Mouse (Mus musculus) adrenal gland, adult 2 months (tissue): ENCODE measurements around the gene Kcnc4. TPM values are rescaled to one million over a fixed set of nuclear protein-coding genes. Genes with fewer than 3 reads are reported as not detected.

ENCODE experiments used
- DNase-seq: peaks from one replicate; pipeline ENCODE4 v3.0.0; 2021
- long read RNA-seq: library from polyadenylated mRNA; stranded (forward); transcript quantifications from one replicate; pipeline ENCODE4 v2.0.0, GENCODE M21; 2021
- polyA plus RNA-seq: library from polyadenylated mRNA; depleted of rRNA; stranded (reverse); fragments of >200 nt; gene quantifications from 2 replicates; pipeline ENCODE4 v1.2.3, GENCODE M21; 2012; rRNA removed
- total RNA-seq, 2 experiments: library from RNA; stranded (reverse); gene quantifications; 2 replicates each; pipeline ENCODE4 v1.2.3; 2021

The Kcnc4 gene
- total RNA-seq (10 to 100 TPM in 1 of 2 experiments, 1 to 10 TPM in 1; 7.4 to 13.6 TPM), polyA plus RNA-seq (8.6 and 10.0 TPM in 2 replicates)
- long read RNA-seq, partial matches to known transcripts: 3 of 11 reads
- long read RNA-seq, other reads (novel, unspliced or antisense): 5 of 11 reads

DNA sequence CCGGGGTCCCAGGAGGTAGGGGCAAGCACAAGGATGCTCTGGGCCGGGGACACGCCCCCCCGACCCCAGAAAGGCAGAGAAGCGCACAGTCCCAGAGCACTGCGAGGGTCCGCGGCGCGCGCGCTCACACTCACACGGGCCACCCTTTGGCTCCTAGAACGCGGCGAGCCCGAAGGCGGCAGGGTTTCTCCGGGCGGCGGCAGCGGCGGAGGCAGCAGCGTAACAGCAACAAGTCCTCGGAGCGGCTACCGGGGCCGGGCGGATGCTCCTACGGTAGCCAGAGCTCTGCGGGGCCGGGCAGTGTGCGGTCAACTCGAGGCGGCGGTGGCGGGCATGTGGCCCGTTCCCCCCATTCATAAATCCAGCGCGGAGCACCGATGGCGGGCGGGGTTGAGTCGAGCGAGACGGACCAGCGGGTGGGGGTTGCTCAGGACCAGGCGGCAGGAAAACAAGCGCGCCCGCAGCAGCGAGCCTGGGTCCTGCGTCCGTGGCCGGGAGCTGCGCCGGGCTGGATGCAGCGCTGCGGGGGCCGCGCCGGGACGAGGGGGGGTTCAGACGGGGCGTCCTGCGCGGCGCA is at the start of gene Kcnc4:
TSS of gene Kcnc4 (minus strand) at position 357 of the 577 bp plus-strand sequence.
- DNase-seq: peak; percentile 50

DNA sequence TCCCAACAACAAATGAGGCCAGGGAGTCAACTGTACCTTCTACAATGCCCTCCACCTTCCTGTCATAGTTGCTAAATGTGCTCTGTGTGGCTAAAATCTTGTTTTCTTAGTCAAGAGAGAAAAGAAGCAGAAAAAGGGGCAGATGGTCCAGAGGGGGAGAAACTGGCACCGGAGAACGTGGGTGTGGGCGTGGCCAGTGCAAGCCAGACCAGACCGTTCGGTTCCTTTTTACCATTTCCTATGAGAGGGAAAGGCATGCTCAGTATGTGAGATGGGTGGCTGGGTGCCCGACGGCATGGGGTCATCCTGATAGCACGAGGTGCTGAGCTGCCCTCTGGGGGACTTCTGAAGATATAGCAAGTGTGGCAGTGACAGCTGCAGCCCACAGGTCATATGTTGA is 49.3 kb upstream of the Kcnc4 start:
- no peak for DNase-seq

DNA sequence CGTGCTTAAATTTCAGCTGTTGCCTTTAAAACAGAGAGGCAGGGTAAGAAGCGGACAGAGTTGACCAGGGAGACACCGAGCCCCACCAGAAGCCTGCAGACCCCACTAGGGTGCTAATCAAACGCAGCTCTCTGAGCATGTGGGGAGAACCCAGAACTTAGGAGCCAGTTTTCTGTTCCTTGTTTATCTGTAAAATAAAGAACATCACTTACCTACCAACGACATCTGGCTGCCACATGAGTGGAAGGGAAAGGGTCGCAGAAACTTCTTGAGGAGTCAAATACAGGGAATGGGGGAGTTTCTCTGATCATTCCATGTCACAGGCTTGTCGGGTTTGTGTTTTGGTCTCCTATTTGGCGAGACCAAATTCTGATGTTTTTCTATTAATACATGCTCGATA is 48.6 kb upstream of the Kcnc4 start:
- no peak for DNase-seq

DNA sequence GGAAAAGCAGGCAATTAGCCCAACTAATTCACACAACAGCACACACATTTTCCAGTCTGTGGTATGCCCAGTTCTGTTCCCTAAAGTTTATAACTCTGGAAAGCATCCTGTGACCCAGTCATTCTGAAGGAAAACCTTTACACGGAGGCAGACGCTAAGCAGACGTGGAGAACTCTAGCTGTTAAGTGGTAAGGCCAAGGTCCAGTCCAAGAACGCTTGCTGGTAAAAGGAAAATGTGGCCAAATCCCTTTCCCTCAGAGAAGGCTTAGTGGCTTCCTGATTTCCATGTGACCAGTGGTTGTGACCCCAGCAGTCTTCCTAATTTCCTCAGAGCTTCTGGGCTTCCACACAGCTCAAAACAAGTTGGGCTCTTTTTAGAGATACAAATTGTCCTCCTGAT is 47.2 kb upstream of the Kcnc4 start:
- no peak for DNase-seq

DNA sequence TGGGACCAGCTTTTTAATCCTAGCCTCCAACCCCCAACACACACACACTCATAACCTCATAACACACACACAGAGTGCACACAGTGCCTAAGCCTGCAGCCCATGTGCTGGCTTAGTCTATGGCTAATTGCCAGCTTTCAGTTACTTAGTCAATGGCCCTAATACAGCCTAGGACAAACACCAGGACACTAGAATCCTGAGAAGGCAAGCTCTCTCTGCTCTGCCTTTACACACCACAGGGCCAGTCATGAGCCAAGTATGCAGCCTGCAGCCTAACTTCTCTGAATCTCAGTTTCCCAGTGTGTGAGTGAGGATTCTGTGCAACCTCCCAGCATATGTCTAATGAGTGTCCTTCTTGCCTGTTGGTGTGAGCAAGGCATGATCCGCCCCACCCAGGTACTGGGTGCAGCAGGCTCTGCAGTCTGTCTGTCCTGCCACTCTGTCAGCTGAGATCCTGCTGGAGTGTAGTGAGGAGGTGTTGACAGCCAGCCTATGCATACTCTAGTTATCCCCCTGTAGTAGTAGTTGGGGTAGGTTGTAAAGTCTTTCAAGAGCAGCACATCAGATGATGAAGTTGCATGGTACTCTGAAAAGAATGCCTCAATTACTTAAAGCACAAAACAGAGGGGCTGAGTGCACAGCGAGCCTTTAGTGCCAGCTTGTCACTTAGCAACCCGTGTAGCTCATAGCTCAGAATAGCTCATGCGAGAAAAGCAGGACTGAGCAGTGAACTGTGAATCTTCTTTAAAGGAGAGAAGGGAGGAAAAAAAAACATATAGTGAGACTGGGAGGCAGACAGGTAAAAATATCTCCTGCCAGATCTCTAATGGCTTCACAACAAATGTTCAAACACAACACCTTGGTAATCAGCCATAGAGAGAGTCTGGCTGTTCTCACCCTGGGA is 46.4 kb upstream of the Kcnc4 start:
- DNase-seq: no peak

DNA sequence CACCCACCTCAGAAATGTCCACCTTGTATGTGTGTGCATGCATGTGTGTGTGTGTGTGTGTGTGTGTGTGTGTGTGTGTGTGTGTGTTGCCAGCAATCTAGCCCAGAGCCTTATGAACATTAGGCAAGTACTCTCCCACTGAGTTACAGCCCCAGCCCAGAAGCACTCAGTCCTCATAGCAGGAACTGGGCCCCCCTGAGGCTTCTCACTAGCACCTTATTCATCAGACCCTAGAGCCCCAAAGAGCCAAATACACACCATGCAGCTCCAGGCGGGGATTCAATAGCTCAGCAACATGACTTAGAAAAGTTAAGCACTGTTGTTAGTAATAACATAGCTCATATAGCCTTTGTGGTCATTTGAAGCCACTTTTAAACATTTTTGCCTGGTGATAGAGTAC is 45.2 kb upstream of the Kcnc4 start:
- DNase-seq: no peak

DNA sequence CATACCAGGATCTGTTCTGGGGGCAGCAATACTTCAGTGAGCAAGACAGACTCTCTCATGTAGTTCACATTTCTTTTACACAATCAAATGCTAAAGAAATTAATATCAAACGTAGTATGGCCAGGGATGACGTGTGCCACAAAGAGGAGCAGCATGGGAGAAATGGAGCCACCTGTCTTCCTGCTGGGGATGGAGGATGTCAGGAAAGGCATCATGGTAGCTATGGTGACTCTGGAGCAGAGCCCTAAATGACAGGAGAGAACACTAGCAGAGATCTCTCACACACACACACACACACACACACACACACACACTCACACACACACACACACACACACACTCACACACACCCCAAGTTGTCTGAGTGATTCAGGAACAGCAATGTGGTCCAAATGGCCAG is 44.4 kb upstream of the Kcnc4 start:
- DNase-seq: no peak

DNA sequence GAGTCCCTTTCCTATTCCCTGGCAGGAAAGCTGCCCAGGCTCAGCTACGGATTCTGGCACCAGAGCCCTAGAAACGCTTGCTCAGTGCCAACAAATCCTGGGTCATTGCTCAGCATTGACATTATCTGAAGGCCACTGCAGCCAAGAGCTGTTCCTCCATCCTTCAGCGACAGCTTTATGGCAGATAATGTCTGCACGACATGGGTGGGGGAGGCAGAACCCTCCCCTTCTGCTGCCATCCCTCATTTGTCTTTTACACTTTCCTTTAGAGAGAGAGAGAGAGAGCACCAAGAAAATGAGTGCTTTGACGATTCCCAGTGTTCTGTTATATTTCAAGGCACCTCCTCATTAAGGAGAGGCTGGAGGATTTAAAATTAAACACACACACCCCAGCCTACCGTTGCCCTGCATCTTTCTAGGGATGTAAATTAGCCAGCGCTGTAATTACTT is 42.4 kb upstream of the Kcnc4 start:
- peak; percentile 70 for DNase-seq

DNA sequence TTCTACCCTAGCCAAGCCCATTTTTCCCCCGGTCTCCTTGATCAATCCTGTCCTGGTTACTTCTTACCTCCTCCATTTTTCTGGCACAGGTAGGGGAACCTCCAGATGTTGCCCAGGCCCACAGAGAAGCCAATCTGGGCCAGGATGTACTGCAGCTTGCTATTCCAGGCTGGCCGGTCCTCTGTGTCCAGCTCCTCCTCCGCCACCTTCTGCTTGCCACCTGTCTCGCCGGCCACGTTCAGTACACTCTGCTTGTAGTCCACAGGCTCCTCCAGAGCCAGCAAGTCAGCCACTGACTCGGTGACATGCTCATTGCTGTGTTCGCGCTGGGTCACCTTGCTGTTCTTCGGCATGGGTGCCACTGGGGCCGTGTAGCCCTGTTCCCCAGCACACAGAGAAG is 40.9 kb upstream of the Kcnc4 start:
- no peak for DNase-seq

DNA sequence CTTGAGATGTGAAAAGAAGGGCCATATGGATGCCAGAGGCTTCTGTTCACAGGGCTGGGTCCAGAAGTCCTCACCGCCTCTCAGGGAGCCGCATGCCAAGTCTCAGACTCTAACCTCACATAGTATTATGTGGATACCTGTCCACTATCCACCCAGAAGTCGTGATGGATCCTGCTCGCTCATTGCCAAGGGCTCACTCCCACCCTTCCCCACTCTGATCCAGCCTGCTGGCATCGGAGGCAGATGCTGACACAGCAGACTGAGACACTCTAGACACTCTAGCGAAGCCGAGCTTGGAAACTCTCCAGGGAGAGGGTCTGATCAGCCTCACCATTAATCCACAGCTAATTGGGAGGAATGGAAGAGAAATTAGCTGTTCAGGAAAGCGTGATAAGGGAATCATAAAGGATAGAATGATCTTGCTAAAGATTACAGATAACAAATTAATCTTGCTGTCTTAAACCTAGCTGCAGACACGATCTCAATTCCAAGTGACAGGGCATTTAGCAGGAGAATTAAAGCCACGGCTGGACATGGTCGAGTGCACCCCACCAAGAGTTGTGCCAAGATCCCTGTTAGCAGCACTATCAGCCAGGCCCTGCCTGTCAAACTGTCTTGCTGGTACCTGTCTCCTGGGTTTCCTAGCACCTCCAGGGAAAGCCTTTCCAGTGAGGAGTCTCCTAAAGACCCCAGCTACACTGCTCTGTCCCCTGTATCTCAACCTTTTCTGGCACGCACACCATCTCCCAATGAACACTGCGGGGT is 36.9 kb upstream of the Kcnc4 start:
- no peak for DNase-seq

DNA sequence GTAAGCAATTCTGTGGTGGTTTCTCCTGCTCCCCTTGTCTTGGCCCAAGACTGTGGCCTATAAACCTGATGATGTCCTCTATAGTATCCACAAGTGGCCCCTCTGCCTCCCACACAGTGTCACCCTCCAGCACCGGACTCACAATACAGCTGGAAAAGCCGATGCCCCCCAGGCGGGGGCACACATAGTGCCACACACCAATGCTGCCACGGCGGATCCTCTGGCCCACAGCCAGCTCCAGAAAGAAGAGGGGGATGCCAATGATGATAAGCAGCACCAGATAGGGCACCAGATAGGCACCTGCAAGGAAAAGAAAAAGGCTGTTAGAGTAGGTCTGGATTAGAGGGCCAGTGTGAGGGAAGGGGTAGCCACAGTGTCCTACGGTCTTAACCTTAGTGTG is 36.2 kb upstream of the Kcnc4 start:
- DNase-seq: no peak

DNA sequence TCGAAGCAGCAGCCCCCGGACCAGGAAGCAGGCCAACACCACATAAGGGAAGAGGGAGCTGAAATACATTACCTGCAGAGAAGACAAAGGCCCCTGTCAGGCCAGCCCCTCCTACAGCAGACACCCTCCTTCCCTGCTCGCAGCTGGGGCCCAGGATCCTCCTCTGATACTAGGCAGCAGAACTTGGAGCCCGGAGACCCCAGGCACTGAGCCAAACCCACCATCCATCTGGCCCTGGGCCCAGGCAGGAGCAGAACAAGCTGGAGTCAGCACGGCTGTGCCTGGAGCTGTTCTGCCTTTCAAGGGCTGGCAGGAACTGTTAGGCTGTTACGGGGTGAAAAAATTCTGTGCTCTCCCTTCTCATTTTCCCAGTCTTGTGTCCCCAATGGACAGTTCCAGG is 32.1 kb upstream of the Kcnc4 start:
- no peak for DNase-seq

DNA sequence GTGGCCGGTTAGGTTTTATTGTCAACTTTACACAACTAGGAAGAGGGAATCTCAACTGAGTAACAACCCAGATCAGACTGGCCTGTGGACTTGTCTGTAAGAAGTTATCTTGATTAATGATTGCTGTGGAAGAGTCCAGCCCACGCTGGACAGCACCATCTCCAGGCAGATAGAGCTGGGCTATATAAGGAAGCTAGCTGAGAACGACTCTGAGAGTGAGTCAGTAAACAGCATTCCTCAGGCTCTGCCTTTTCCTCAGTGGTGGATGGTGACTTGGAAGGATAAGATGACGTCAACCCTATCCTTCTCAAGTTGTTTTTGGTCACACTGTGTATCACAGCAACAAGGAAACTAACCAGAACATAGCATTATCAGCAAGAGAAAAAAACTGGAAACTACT is 29.3 kb upstream of the Kcnc4 start:
- no peak for DNase-seq

DNA sequence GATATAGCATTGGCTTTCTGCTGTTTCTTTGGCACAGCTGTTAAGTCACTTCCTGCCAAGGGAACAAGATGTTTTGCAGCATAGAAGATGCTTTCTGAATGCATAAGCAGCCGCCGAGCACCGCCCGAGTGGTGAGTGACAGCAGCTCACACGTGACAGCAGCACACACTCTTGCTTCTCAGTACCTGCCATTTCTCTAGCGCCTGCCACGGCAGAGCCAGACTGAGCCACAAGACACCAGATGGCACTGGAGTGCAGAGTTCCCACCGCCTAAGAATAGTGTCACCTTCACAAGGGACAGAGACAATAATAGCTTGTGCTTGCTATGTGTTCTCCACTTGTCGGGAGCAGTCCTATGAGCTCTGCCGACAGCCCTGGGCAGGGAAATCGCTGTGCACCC is 23.9 kb upstream of the Kcnc4 start:
- DNase-seq: no peak

DNA sequence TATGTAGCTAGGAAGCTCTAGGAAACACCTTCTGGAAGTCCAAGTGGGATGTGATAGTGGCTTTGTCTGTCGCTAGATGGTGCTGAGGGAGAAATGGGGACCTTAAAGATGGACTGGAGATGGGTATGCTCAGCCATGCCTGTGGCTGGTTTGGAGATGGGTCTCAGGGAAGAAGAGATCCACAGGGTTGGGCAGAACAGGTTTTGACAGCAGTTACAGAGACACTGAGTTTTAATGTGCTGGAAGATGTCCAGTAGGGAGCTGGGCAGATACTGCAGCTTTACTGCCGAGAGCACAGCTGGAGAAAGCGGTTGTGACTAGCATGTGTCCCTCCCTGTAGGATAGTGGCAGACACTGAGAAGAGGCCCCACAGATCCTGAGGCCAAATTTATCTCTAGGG is 21.3 kb upstream of the Kcnc4 start:
- DNase-seq: no peak

DNA sequence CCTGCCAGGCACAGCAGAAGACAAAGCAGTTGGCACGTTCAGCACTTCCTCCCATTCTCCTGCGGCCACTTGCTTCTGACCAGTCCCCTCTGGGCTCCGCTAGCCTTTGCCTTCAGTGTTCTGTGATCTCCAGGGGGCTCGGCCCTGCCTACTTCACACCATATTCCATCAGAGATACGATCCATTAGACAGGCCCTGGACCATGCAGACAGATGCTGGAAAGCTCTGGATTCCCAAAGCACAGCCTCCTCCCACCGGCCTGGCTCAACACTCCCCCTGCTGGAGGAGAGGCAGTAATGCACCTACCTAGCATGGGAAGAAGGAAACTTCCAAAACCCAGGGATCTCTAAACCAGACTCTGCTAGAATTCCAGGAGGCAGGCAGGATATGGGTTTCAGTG is 12.8 kb upstream of the Kcnc4 start:
- DNase-seq: peak; percentile 53

DNA sequence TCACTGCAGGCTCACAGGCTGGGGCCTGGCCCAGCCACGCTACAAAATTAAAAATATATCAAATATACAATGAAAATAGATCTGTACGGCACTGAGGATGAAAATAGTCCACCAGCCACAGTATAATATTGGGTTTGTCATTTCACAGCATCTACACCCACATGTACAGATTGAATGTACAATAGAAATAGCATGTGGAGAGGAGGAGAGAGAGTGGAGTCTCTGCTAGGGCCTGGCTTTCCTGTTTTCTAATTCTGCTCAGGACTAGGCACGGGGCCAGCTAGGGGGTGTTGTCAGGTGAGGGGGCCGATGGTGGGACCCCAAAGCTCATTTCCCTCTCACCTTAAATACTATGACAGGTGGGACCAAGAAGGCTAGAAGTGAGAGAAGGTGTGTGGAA is 9.7 kb upstream of the Kcnc4 start:
- no peak for DNase-seq

DNA sequence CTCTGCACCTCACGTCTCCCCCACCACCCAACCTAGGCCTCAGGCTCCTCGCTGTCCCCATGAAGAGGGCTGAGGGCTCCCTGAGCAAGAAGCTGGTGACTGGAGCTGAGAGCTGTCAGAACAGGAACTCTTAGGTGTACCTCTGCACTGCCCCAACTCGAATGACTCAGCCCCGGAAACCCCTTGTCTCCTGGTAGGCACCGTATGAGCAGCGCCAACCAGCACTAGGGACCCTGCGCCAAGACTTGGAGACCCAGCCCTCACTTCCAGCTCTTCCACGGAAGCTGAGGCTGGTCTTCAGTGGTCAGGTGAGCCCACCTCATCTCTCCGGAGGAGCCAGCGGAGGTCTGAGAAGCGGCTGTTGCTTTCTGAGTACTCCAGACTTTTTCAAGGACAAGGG is 8.8 kb upstream of the Kcnc4 start:
- DNase-seq: no peak

DNA sequence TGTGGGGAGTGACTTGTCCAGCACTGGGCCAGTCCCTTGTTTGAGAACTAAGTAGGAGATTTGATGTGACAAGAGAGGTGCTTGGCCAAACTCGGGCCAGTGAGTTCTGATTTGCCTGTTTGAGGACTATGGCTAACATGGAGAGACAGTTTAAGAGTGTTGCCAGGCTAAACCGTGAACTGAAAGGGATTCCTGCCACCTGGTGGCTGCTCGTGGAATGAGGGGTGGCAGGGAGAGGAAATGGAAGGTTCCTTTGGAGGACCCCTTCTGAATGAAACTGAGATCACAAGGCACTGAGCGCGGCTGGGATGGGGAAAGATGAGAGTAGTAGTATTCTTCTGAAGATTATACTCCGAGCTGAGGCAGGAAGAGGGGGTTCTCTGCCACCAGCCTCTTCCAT is 7.2 kb upstream of the Kcnc4 start:
- peak; percentile 66 for DNase-seq

DNA sequence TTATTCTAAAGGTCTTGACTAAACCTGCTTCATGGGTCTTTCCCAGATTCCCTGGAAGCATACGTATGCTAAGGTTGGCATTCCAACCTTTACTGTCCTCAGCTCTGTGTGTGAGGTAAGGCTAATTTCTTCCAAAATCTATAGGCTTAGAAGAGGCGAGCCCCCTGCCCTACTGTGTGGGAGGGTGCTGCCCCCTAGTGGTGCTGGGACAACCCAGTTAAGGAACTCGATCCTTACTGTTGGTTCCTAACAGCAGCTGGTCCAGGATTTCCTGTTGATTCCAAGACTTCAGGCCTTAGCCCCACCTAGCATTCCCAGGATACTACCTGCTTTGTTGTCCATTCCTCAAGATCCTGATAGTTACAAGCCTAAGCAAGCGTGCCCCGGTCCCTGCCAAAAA is 2.8 kb upstream of the Kcnc4 start:
- DNase-seq: peak; percentile 64

DNA sequence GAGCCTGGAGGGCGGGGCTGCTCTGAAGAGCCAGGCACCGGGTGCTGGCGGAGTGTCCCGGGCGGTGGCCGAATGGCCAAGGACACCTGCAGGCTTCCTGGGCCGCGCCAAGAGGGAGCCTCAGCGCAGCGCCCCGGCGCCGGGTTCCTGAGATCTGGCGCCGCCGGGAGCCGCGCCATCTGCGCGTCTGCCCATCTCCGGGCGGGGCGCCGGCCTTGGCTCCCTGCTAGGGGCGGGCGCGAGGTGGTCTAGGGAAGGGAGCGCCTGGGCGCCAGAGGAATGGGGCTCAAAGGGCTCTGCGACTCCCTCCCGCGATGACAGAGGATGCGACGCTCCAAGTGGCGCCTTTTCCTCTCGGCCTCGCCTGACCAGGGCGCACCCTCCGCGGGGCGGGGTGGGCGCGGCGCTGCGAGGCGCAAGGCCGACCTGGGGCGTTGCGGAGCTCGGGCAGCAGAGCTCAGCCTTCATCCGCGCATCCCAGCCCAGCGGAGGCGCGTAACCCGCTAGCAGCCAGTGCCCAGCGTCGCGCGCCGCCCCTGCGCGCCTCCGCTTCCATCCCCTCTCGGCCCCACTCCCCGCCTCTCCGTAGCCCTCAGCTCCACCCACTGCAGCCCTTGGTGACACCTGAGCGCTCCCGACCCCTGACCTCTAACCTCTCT is 550 bp upstream of the Kcnc4 start:
- peak; percentile 60 for DNase-seq

DNA sequence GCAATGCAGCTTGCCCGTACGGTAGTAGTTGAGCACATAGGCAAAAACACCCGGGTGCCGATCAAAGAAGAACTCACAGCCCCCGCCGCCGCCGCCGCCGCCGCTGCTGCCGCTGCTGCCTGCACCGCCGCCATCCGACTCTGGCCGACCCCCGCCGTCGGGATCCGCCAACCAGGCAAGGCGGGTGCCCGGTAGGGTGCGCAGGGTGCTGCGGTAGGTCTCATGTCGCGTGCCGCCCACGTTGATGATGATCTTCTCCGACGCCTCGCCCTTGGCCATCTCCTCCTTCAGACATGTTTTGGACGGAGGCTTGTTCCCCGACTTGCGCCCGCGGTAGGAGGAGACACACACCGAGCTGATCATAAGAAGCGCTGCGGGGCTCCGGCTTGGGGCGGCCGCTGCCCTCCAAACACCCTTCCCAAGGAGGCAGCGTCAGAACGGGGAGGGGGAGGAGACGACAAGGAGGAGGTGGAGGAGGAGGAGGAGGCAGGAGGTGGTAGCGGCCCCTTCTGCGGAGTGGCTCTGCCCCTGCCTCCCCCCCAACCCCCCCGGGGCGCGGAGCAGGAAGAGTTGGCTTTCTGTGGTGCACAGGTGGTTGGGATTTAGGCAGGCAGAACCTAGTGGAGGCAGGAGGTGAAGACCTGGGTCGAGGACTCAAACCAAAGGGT is 690 bp downstream of the Kcnc4 start:
- DNase-seq: no peak
